Mouse (Mus musculus) embryonic fibroblast, embryonic 13.5 days (primary cell): Measurements from ENCODE around the gene Exoc3l4.

Experiments used
- CTCF ChIP-seq: IDR thresholded peaks from 2 replicates; pipeline ENCODE4 v1.5.1; 2011; ENCODE audit warnings: mild to moderate bottlenecking, control low read depth, low read length, moderate library complexity, borderline replicate concordance; ENCODE audit not compliant: insufficient read depth
- POLR2A ChIP-seq: IDR thresholded peaks from 2 replicates; pipeline ENCODE4 v1.6.1; 2011; ENCODE audit warnings: low read depth, mild to moderate bottlenecking, control low read depth, low read length, moderate library complexity

DNA sequence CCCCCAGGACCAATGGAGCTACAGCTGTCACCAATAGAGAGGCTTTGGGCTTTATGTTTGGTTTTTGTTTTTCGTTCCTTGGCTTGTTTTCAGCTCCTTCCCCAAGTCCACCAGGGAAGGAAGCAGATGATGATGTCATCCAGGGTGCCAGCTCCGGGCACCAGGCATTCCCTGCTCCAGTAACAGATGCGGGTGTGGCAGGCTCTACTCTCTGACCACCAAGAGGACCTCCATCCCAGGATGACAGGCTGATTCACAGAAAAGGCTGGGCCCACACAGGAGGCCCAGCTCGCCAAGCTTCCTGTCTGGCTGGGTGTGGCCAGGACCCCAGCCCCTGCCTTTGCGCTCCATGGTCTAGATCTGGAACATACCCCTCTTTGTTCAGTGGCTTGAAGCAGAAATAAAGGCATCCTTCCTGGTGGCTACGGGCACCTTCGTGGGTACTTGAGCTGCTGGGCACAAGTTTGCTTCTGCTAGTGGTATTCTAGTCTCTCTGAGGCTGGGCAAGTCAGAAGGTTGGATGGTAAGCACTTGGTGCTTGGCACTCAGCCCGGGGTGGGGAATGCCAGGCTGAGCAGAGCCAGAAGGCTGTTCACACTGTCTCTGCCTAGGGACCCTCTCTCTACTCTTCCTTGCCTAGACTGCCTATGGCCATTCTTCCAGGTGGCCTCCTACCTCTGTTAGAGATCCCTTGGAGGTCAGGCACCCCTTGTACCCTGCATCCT, 5.0 kb upstream of the Exoc3l4 start:
- TF ChIP-seq CTCF (no peak), POLR2A (no peak)
